Mouse (Mus musculus) T-helper 2 cell (primary cell): ENCODE data around the gene 6030408B16Rik.

ENCODE experiments used
- in situ Hi-C: fragments of 300-600 bp; cut with MboI, MseI; formaldehyde crosslinking; loops from one replicate; pipeline ENCODE4 v1.15.1; 2025; ENCODE audit warnings: high pct_unique_total_duplicates

6030408B16Rik gene

DNA sequence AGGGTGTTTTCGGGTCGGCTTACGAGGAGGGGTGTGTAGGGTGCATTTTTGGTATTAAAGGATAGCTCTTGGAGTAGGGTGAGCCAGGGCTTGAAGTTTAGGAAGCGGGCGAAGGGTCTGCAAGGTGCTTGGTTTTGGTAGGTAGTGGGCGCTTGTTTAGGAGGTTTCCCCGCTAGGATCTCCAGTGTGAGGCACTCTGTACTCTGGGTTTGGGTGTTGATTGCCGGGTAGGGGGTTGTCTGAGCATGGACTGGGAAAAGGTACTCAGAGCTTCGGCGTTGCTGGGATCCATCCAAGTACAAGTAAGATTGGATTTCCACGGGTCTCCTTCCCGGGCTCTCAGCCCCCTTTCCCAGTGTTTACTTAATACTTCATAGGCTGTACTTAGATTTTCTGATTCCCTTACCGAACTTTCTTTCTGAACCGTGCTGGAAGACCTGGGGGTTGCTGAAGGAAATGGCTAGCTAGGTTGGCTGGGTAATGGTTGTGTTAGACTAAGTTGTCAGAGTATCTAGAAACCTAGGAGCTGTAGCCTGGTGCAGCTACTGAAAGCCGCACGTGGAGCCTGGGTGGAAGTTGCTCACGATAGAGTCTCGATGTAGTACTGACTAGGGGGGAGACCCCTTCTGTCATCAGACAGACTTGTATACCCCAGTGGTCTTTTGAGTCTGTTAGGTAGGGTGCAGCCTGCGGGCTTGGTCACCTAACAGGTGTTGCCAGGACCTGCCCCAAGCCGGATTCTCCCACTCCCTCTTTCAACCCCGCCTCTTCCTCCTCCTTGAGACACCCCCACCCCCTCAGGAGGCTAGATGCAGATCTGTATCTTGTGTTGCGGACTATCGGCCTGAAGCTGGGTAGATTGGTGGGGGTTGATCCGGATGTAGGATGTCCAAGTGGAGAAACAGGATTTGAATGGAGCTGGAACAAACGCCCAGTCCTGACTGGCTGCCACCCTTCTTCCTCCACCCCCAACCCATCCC lies 25.7 kb upstream of the 6030408B16Rik start:
- in situ Hi-C loops = loop anchor here (10.0 kb wide), 1 partner anchor 1247 kb away; the partner anchor contains the start of genes Map3k12 and Tarbp2

- in situ Hi-C loops = loop anchor here (10.0 kb wide), 1 partner anchor 505 kb away; the partner anchor contains the start of gene Slc4a8
These were observed 22.8 kb upstream of the 6030408B16Rik start for GRCm38 (mm10) chr15:101270101-101270820.

DNA sequence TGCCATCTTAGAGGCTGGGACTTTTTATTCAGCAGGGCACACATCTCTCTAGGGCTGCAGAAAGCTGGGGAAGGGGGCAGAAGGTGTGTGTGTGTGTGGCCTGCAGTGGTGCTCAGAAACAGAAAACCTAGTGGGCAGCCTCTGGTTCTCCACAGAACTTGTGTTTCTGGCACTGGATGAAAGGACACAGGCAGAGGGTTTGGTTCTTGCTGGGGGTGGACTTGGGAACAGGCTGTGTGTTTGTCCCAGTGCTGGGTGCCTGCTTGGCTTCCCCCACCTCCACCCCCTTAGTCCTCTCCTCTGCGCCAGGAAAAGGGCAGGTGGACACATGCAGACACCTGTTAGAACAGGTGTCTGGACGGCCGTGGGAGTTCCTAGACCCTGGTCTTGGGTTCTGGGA lies 21.9 kb upstream of the 6030408B16Rik start:
- in situ Hi-C loops = loop anchor here (10.0 kb wide), 1 partner anchor 506 kb away; the partner anchor contains the start of gene Slc4a8

DNA sequence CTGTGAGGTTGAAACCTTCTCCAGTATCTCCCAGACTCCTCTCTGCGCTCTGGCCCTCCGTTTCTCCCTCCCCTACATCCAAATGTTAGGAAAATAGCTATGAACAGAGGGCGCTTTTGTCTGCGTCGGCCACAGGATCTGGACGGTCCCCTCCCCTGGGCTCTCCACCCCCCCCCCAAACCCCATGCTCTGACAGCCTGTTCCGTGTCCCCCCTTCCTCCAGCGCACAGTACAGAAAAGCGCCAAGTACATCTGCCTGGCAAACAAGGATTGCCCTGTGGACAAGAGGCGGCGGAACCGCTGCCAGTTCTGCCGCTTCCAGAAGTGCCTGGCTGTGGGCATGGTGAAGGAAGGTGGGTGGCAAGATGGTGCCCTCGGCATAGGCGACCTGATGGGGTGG lies 21.5 kb upstream of the 6030408B16Rik start:
- in situ Hi-C loops = loop anchor here (10.0 kb wide), 1 partner anchor 507 kb away; the partner anchor contains the start of gene Slc4a8

DNA sequence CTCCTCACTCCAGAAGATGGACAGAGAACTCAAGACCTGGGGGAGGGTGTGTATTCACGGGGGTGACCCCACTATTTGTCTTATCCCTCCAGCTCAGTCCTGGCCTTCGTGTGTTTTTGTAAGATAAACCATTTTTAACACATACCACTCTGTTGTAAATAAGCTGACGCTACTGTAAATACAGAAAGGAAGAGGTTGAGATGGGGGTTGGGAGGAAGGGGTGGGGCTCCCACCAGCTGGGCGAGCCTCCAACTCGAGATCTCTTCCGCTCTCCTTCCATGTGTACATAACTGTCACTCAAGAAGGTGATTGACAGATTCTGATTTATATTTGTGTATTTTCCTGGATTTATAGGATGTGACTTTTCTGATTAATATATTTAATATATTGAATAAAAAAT lies 18.6 kb upstream of the 6030408B16Rik start:
- in situ Hi-C loops = loop anchor here (10.0 kb wide), 1 partner anchor 510 kb away; the partner anchor contains the start of gene Slc4a8

DNA sequence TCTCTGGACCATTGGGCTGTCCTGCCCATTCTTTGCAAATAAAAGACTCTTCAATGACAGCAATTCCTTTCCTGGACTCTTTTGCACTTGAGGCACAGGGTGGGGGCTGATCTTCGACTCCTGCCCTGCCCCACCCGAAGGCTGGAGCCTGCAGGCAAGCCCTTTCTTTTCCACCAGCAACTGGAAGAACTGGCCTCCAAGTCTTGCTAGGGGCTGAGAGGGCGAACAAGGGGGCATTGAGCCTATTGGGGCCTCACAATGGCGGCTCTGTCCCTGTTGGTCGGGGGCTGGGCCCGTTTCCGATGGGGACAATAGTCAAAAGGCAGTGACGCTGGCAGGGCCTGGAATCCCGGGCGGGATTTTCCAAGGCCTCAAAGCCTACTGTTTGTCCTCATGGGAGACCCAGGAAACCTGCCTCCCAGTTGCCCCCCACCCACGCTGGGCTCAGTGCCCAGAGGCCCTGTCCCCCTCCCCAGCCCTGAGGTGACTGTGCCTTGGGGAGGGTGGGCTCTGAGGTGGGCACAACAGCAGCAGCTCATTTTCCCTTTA lies 15.6 kb upstream of the 6030408B16Rik start:
- in situ Hi-C loops = loop anchor here (10.0 kb wide), 1 partner anchor 513 kb away; the partner anchor contains the start of gene Slc4a8

GRCm38 (mm10) chr15:101278589-101278988 lies 14.4 kb upstream of the 6030408B16Rik start:
- in situ Hi-C loops = loop anchor here (10.0 kb wide), 1 partner anchor 514 kb away; the partner anchor contains the start of gene Slc4a8

DNA sequence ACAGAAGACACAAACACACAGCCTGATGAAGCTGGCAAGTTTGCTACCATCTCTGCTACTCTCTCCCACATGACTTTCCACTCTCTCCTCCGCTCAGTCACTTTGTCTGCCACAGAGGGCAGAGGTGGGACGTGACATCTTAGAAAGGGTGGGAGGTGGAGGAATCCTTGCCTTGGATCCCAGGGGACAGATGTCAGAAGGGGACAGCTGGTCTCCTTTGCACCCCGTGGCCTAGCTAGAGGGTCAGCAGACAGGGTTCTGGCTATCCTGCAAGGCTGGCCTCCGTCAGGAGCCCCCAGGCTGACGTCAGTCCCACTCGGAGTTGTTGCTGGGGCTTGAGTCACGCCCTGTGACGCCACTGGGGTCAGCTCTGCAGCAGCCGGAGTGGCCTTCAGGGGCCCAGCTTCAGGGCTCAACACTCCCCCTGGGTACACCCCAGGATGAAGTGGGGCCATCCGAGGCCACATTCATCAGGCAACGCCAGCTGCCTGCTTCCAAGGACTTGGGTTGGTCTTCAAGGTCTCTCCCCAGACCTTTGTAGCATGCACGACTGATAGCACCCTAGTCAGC lies 13.5 kb upstream of the 6030408B16Rik start:
- in situ Hi-C loops = loop anchor here (10.0 kb wide), 1 partner anchor 515 kb away; the partner anchor contains the start of gene Slc4a8

DNA sequence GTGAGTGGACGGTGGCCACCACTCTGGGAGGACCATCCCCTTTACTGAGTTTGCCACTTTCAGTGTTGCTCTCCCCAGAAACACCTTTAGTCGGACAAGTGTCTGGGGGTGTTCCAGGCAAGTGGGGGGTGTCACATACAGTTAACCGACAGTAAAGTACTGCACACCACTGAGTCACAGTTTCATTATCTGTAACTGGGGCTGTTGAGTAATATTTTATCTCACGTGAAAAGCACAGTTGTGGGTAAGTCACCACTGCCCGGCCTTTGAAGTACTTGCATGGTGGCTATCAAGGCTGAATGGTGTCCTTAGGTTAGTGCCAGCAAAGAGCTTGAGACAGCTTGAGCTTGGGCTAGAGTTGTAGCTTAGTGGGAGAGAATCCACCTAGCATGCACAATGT lies 10.5 kb upstream of the 6030408B16Rik start:
- in situ Hi-C loops = loop anchor here (5.0 kb wide), 1 partner anchor 40 kb away; no protein-coding TSS in a partner anchor

GRCm38 (mm10) chr15:101283183-101283910 lies 9.7 kb upstream of the 6030408B16Rik start:
- in situ Hi-C loops = loop anchor here (5.0 kb wide), 1 partner anchor 41 kb away; no protein-coding TSS in a partner anchor

GRCm38 (mm10) chr15:101283911-101284750 lies 8.9 kb upstream of the 6030408B16Rik start, which contains the start of gene Atg101:
Gene Atg101, plus strand, starts transcription at chr15:101284272.
- in situ Hi-C loops = loop anchor here (5.0 kb wide), 1 partner anchor 42 kb away; no protein-coding TSS in a partner anchor

- in situ Hi-C loops = no loop called here
These were observed 6.8 kb upstream of the 6030408B16Rik start for GRCm38 (mm10) chr15:101286129-101286770.

DNA sequence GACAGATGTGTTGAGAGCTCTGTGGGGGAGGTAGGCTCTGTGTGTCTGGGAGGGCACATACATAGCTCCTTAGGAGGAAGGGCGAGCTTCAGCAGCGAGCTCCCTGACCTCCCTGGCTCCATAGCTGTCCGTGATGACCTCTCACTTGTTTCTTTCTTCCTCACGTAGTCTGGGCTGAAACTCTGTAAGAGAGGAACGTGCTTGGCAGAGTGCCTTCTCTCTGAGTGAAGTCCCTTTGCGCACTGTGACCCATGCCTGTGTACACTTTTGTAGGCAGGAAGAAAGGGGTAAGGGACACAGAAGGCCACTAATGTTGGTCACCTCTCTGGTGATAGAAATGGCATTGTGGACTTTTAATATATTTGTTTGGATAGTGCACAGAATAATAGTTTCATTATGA lies 5.7 kb upstream of the 6030408B16Rik start:
- in situ Hi-C loops = no loop called here

- in situ Hi-C loops = no loop called here
These were observed 2.7 kb upstream of the 6030408B16Rik start for GRCm38 (mm10) chr15:101290354-101290753.

DNA sequence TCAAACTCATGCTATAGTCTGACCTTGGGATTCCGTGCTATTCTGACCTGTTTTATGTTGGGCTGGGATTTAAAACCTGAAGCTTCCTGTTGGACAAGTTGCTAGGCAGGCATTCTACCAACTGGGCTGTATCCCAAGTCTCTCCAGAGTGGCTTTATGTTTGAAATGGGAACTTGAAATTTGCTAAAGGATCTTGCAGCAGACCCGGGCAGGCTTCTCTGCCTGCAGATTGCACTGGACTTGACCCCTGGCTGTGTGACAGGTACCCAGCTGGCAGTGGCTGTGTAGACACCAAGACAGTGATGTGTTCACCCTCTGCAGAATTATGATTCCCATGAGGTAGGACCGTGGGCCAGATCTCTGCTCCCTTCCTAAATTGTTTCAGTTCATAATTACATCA lies 1.0 kb upstream of the 6030408B16Rik start:
- in situ Hi-C loops = no loop called here

DNA sequence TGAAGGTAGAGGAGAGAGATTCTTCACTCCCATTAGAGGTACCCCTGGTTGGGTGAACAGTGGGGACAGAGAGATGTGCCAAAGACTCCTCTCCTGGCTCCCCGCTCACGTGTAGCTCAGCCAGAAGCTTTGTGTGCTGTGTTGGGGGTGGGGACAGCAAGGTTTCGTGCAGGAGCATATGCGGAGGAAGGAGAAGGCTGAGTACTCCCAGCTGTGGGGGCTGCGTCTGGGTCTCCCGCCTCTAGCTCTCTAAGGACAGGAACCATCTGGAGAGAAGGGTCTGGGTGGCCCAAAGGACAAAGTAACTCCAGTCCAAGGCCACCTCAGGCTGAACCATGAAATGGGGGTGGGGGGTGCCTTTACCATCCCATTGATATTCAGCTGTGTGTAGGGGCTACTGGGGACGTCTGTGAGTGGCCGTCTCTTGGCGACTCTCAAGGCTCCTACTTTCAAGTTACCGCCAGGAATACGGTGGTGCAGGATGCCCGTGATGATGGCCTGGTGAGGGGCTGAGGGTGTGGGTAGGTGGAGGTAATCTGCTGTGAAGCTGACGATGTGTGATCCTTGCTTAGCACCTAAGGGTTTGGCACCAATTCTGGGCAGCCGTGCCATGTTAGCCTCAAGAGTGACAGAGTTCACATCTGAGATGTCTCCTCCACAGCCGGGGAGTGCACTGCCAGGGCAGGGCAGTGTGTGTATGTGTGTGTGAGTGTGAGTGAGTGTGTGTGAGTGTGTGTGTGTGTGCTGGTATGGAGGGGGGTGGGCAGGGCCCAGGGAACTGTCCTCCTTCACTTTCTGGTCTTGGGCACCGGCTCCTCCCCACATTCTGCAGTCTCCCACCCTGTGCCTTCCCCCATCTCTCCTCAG lies 1.2 kb downstream of the 6030408B16Rik start:
- in situ Hi-C loops = no loop called here

DNA sequence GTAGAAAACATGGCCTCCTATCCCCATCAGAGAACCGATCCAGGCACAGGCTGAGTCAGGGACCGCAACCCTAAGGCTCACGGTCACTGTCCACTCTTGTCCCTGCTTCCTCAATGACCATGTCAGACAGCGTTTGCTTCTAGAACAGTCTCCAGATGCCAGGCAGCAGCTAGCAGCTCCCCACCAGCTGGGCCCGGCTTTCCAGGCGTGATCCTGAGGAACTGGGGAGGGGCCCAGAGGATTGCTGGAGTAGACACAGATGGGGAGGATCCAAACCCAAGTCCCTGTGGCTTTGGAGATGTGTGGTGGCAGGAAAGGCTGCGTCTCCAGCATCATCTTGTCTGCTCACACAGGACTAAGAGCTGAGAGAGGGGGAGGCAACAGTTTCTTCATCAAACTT lies 2.1 kb downstream of the 6030408B16Rik start:
- in situ Hi-C loops = no loop called here

DNA sequence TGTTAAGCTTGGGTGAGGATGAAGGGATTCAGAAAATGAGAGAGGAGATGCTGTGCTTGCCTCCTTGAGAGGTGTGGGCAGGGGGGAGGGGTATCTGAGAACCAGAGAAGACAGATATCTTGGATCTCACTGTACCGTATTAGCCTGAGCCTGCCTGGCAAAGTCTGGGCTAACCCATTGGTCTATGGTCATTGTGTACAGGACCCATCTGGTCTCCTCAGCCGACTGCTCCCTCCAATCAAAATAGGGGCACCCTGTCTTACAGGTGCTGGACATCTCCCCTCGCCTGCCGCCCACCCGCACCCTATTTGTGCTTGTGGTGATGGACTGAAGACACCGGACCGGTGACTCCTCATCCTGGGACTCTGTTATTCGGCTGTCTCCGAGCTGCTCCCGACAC lies 2.6 kb downstream of the 6030408B16Rik start:
- in situ Hi-C loops = no loop called here
